Mouse (Mus musculus) CH12.LX (cell line): ENCODE results near the gene Fam221b.

Source experiments
- CTCF ChIP-seq, 2 experiments: IDR thresholded peaks in 1 of 2; conservative IDR thresholded peaks in 1 of 2; 2 replicates each; pipeline ENCODE4 v1.5.1; 2011 to 2012; ENCODE audit warnings: low read depth in 2 of 2, low read length in 2 of 2, improper control_type of control experiment in 1 of 2, inconsistent platforms in 1 of 2, mild to moderate bottlenecking in 1 of 2, moderate library complexity in 1 of 2
- E2F4 ChIP-seq: IDR thresholded peaks from 2 replicates; pipeline ENCODE4 v1.6.1; 2011; ENCODE audit warnings: low read depth, low read length, improper control_type of control experiment; ENCODE audit not compliant: insufficient replicate concordance
- ELF1 ChIP-seq: IDR thresholded peaks from 2 replicates; pipeline ENCODE4 v1.6.1; 2014; ENCODE audit warnings: low read depth, mild to moderate bottlenecking, inconsistent platforms, low read length, improper control_type of control experiment
- GABPA ChIP-seq: IDR thresholded peaks from 2 replicates; pipeline ENCODE4 v1.6.1; 2012; ENCODE audit warnings: low read depth, low read length, improper control_type of control experiment, inconsistent platforms; ENCODE audit not compliant: insufficient replicate concordance
- MAFK ChIP-seq: IDR thresholded peaks from 2 replicates; pipeline ENCODE4 v1.6.1; 2011; ENCODE audit warnings: low read length, improper control_type of control experiment; ENCODE audit not compliant: insufficient replicate concordance
- MAX ChIP-seq: IDR thresholded peaks from 2 replicates; pipeline ENCODE4 v1.6.1; 2011; ENCODE audit warnings: low read length, improper control_type of control experiment
- MEF2A ChIP-seq: IDR thresholded peaks from 2 replicates; pipeline ENCODE4 v1.6.1; 2014; ENCODE audit warnings: low read depth, mild to moderate bottlenecking, inconsistent platforms, low read length, improper control_type of control experiment, borderline replicate concordance
- POLR2A ChIP-seq: IDR thresholded peaks from 2 replicates; pipeline ENCODE4 v1.6.1; 2011; ENCODE audit warnings: low read depth, mild to moderate bottlenecking, improper control_type of control experiment, low read length
- POLR2AphosphoS2 ChIP-seq: IDR thresholded peaks from 2 replicates; pipeline ENCODE4 v1.6.1; 2011; ENCODE audit warnings: low read depth, low read length, improper control_type of control experiment
- RCOR1 ChIP-seq: conservative IDR thresholded peaks from 2 replicates; pipeline ENCODE4 v1.6.1; 2012; ENCODE audit warnings: low read depth, mild to moderate bottlenecking, inconsistent platforms, low read length, improper control_type of control experiment
- TBP ChIP-seq: conservative IDR thresholded peaks from 2 replicates; pipeline ENCODE4 v1.6.1; 2011; ENCODE audit warnings: low read depth, low read length, improper control_type of control experiment
- USF1 ChIP-seq: IDR thresholded peaks from 2 replicates; pipeline ENCODE4 v1.6.1; 2014; ENCODE audit warnings: low read depth, mild to moderate bottlenecking, inconsistent platforms, low read length, improper control_type of control experiment
- ZKSCAN1 ChIP-seq: IDR thresholded peaks from 2 replicates; pipeline ENCODE4 v1.6.1; 2012; ENCODE audit warnings: low read depth, inconsistent platforms, low read length, improper control_type of control experiment, borderline replicate concordance

GRCm38 (mm10) chr4:43693806-43694241 lies 24.9 kb upstream of the Fam221b start:
- TF ChIP-seq POLR2A (no peak), MEF2A (no peak), USF1 (no peak), CTCF (conservative IDR thresholded peaks at IDR 0.05 in 1 of 2, IDR thresholded peaks at IDR 0.05 in 1 of 2; ENCODE audit: low read depth in 2 of 2, low read length in 2 of 2) (no peak), RCOR1 (no peak), MAX (no peak), ZKSCAN1 (no peak), E2F4 (no peak), TBP (no peak), POLR2AphosphoS2 (no peak), MAFK (no peak), ELF1 (no peak), GABPA (no peak)
